In the genomic region with DNA sequence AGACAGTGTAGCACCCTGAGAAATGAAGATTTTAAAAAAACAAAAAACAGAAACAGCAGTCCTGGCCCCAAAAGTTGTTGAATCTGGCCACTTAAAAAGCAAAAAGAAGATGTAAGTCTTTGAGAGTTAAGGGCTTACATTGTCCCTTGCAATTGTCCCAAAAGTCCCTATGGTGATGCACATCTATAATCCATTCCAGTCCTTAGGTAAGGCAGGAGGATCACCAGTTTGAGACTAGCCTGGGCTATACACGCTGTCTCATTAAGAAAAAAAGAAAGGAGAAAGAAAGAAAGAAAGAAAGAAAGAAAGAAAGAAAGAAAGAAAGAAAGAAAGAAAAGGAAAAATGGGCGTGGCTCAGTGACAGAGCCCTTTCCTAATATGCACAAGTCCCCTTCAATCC, we compare ENCODE assay signal across 7 mouse cellular contexts. TPM values are rescaled to one million over a fixed set of nuclear protein-coding genes. Genes with fewer than 3 reads are reported as not detected.
DNase-seq lines count a peak whose midpoint lies in the region; ATAC-seq and TF ChIP-seq lines count a peak whose summit lies in the region.

No protein-coding gene starts in this region.

- TF ChIP-seq POLR2A in limb, embryonic 14.5 days (IDR thresholded peaks at IDR 0.05; ENCODE audit: borderline replicate concordance, extremely low read depth, insufficient read depth, insufficient read length) = no peak

- peak overlapping the region; percentile 45; the same call in 1 of the 2 replicates for H3K9ac ChIP-seq in lung, embryonic 15.5 days
- peak overlapping the region; percentile 73 for H3K9ac ChIP-seq in forebrain, embryonic 14.5 days (ENCODE audit: low read length)
- H3K9ac ChIP-seq in limb, embryonic 14.5 days (ENCODE audit: low read depth, low read length, severe bottlenecking) = 0 out of 2 replicates have a peak overlapping the region, but pooled peaks have one; percentile 60
- H3K9ac ChIP-seq in stomach, embryonic 14.5 days (replicated peaks; ENCODE audit: low read depth, low read length) = no peak overlapping the region

- DNase-seq in lung, postnatal 4 days = no peak
- DNase-seq in forebrain, embryonic 14.5 days (ENCODE audit: low spot score) = no peak
- no peak for DNase-seq in limb, embryonic 14.5 days (ENCODE audit: low spot score)
- DNase-seq in left cerebral cortex, postnatal 10 days (ENCODE audit: extremely low spot score in 1 of 2, low spot score in 2 of 2) = no peak
- no peak for DNase-seq in left cerebral cortex, adult 18-20 months (ENCODE audit: low spot score in 2 of 2)

- H3K36me3 ChIP-seq in lung, embryonic 15.5 days = no peaks in the 10 kb centered on the region
- no peaks in the 10 kb centered on the region for H3K36me3 ChIP-seq in forebrain, embryonic 14.5 days (ENCODE audit: control insufficient read depth, insufficient read depth, low read length)
- 0 out of 2 replicates have a peak, but pooled peaks cover 2% of the 10 kb centered on the region for H3K36me3 ChIP-seq in limb, embryonic 14.5 days (ENCODE audit: control insufficient read depth, insufficient read depth, low read length)
- H3K36me3 ChIP-seq in stomach, embryonic 14.5 days (ENCODE audit: control insufficient read depth, insufficient read depth, low read length) = no peaks in the 10 kb centered on the region

- ATAC-seq in lung, embryonic 15.5 days (ENCODE audit: borderline replicate concordance, extremely low read depth, low FRiP score, low TSS enrichment) = no peak
- peak; percentile 45 for ATAC-seq in forebrain, embryonic 14.5 days
- ATAC-seq in limb, embryonic 14.5 days (ENCODE audit: low FRiP score, low read depth) = no peak
- ATAC-seq in stomach, embryonic 14.5 days (ENCODE audit: insufficient number of reproducible peaks, insufficient read depth, low FRiP score, low read depth) = no peak

- 47% methylated on average over 2 of the region's 2 CpGs for WGBS in lung, embryonic 15.5 days
- 9% methylated on average over 2 of the region's 2 CpGs for WGBS in forebrain, embryonic 14.5 days
- whole genome bisulfite sequencing in limb, embryonic 14.5 days = 23% methylated on average over 2 of the region's 2 CpGs
- WGBS in stomach, embryonic 14.5 days = 20% methylated on average over 2 of the region's 2 CpGs

- peak overlapping the region; percentile 94 for H3K27ac ChIP-seq in lung, embryonic 15.5 days
- H3K27ac ChIP-seq in forebrain, embryonic 14.5 days (ENCODE audit: low read depth, low read length) = peak overlapping the region; percentile 95; the same call in 1 of the 2 replicates
- H3K27ac ChIP-seq in limb, embryonic 14.5 days (replicated peaks; ENCODE audit: low read depth, low read length) = peak overlapping the region; percentile 70; the same call in 1 of the 2 replicates
- peak overlapping the region; percentile 69; the same call in 1 of the 2 replicates for H3K27ac ChIP-seq in stomach, embryonic 14.5 days (ENCODE audit: low read length)

- H3K27me3 ChIP-seq in lung, embryonic 15.5 days = no peaks in the 10 kb centered on the region
- no peaks in the 10 kb centered on the region for H3K27me3 ChIP-seq in forebrain, embryonic 14.5 days (replicated peaks; ENCODE audit: control insufficient read depth, insufficient read depth, low read length)
- H3K27me3 ChIP-seq in limb, embryonic 14.5 days (ENCODE audit: control insufficient read depth, insufficient read depth, low read length) = no peaks in the 10 kb centered on the region
- no peaks in the 10 kb centered on the region for H3K27me3 ChIP-seq in stomach, embryonic 14.5 days (ENCODE audit: control insufficient read depth, insufficient read depth, low read length)

- H3K4me3 ChIP-seq in lung, embryonic 15.5 days = peak overlapping the region; percentile 45
- peak overlapping the region; percentile 37 for H3K4me3 ChIP-seq in forebrain, embryonic 14.5 days (ENCODE audit: low read depth, low read length)
- H3K4me3 ChIP-seq in limb, embryonic 14.5 days (replicated peaks; ENCODE audit: low read length) = peak overlapping the region; percentile 46
- peak overlapping the region; percentile 28 for H3K4me3 ChIP-seq in stomach, embryonic 14.5 days (ENCODE audit: low read depth, low read length)

- H3K9me3 ChIP-seq in lung, embryonic 15.5 days = no peaks in the 10 kb centered on the region
- no peaks in the 10 kb centered on the region for H3K9me3 ChIP-seq in forebrain, embryonic 14.5 days (replicated peaks; ENCODE audit: control insufficient read depth, low read length)
- no peaks in the 10 kb centered on the region for H3K9me3 ChIP-seq in limb, embryonic 14.5 days (ENCODE audit: control insufficient read depth, low read length)
- H3K9me3 ChIP-seq in stomach, embryonic 14.5 days (ENCODE audit: control insufficient read depth, low read depth, low read length) = no peaks in the 10 kb centered on the region

- peaks cover 53% of the 10 kb centered on the region for H3K4me1 ChIP-seq in lung, embryonic 15.5 days
- peaks cover 18% of the 10 kb centered on the region for H3K4me1 ChIP-seq in forebrain, embryonic 14.5 days (ENCODE audit: control insufficient read depth, insufficient read depth, low read length)
- H3K4me1 ChIP-seq in limb, embryonic 14.5 days (ENCODE audit: control insufficient read depth, insufficient read depth, low read length) = peaks cover 13% of the 10 kb centered on the region; the same call in 1 of the 2 replicates
- H3K4me1 ChIP-seq in stomach, embryonic 14.5 days (ENCODE audit: control insufficient read depth, insufficient read depth, low read length) = peaks cover 30% of the 10 kb centered on the region

- peak overlapping the region; percentile 79 for H3K4me2 ChIP-seq in lung, embryonic 15.5 days
- H3K4me2 ChIP-seq in forebrain, embryonic 14.5 days (ENCODE audit: low read length) = peak overlapping the region; percentile 66
- H3K4me2 ChIP-seq in limb, embryonic 14.5 days (replicated peaks; ENCODE audit: low read depth, low read length, severe bottlenecking) = peak overlapping the region; percentile 81
- H3K4me2 ChIP-seq in stomach, embryonic 14.5 days (replicated peaks; ENCODE audit: low read depth, low read length) = peak overlapping the region; percentile 60

- intact Hi-C loops in left cerebral cortex, postnatal 10 days (cut with DNase I) = loop anchor here (2.0 kb wide), 1 partner anchor 34 kb away; a partner anchor contains a TSS

RNA-seq across cellular contexts. Expression of a gene that starts 34.4 kb away (rescaled TPM):
- polyA plus RNA-seq in lung, embryonic 15.5 days (2015; fragmentation: Nextera tagmentation; extraction: Ambion mirVana) = 9.9 and 10.9 TPM in 2 replicates
- polyA plus RNA-seq in forebrain, embryonic 14.5 days (2014; fragmentation: Nextera tagmentation; extraction: Ambion mirVana) = 1.3 and 1.5 TPM in 2 replicates
- 16.2 and 17.4 TPM in 2 replicates for polyA plus RNA-seq in limb, embryonic 14.5 days (2012; rRNA removed)
- 8.4 and 10.1 TPM in 2 replicates for polyA plus RNA-seq in limb, embryonic 14.5 days (2014; fragmentation: Nextera tagmentation; extraction: Ambion mirVana)
- 10.4 and 10.9 TPM in 2 replicates for polyA plus RNA-seq in stomach, embryonic 14.5 days (2014; fragmentation: Nextera tagmentation; extraction: Ambion mirVana)
- total RNA-seq in left cerebral cortex, postnatal 10 days (2021) = 10 to 100 TPM; 11.6 to 12.9 TPM
- total RNA-seq in left cerebral cortex, adult 18-20 months (2021) = 10 to 100 TPM; 18.3 to 20.2 TPM
